Mouse (Mus musculus) heart, postnatal 25 days (tissue): ENCODE measurements around the gene Xrcc1. TPM values are rescaled to one million over a fixed set of nuclear protein-coding genes. Genes with fewer than 3 reads are reported as not detected.

Experiments used
- total RNA-seq, 2 experiments: library from RNA; stranded (reverse); gene quantifications; 2 replicates each; pipeline ENCODE4 v1.2.3; 2021

The Xrcc1 gene
- total RNA-seq, 2 experiments from 2014 or later, result 27.8 to 27.9 TPM

Other genes with a start within 250 kb of the Xrcc1 start
- 1 to 10 TPM; 3.1 to 4.5 TPM for gene Zfp61, start 245.1 kb upstream of the Xrcc1 start, total RNA-seq
- 1 to 10 TPM; 1.8 to 2.5 TPM for gene Zfp94, start 229.6 kb upstream of the Xrcc1 start, total RNA-seq
- gene Tescl, start 212.4 kb upstream of the Xrcc1 start, total RNA-seq, result not detected
- not detected for gene Lypd5, start 197.1 kb upstream of the Xrcc1 start, total RNA-seq
- gene Kcnn4, start 176.0 kb upstream of the Xrcc1 start, total RNA-seq, result under 1 TPM; 0.70 to 0.81 TPM
- gene Smg9, start 146.7 kb upstream of the Xrcc1 start, total RNA-seq, result 1 to 10 TPM; 7.6 TPM
- not detected for gene Irgc1, start 94.0 kb upstream of the Xrcc1 start, total RNA-seq
- gene Plaur, start 83.8 kb upstream of the Xrcc1 start, total RNA-seq, result 1 to 10 TPM; 2.1 to 2.2 TPM
- gene Cadm4, start 64.3 kb upstream of the Xrcc1 start, total RNA-seq, result 10 to 100 TPM; 13.1 to 13.9 TPM
- 10 to 100 TPM; 15.1 to 15.6 TPM for gene Zfp428, start 39.3 kb upstream of the Xrcc1 start, total RNA-seq
- gene AC161166.1, start 33.8 kb upstream of the Xrcc1 start, total RNA-seq, result not detected
- gene Irgq, start 15.6 kb upstream of the Xrcc1 start, total RNA-seq, result 10 to 100 TPM; 15.7 to 18.2 TPM
- gene Pinlyp, start 171 bp upstream of the Xrcc1 start, total RNA-seq, result not detected
- gene Ethe1, start 41.3 kb downstream of the Xrcc1 start, total RNA-seq, result 10 to 100 TPM; 44.6 to 49.1 TPM
- under 1 TPM; 0.08 to 0.17 TPM for gene Zfp575, start 41.4 kb downstream of the Xrcc1 start, total RNA-seq
- under 1 TPM; 0.50 to 0.57 TPM for gene Phldb3, start 64.5 kb downstream of the Xrcc1 start, total RNA-seq
- gene Lypd3, start 90.3 kb downstream of the Xrcc1 start, total RNA-seq, result not detected
- gene Tex101, start 130.4 kb downstream of the Xrcc1 start, total RNA-seq, result not detected
- not detected for gene BC049730, start 163.0 kb downstream of the Xrcc1 start, total RNA-seq
- not detected for gene Gm4763, start 180.6 kb downstream of the Xrcc1 start, total RNA-seq
- gene Cd177, start 214.0 kb downstream of the Xrcc1 start, total RNA-seq, result under 1 TPM in 1 of 2 experiments, not detected in 1; 0.08 TPM
- gene Ceacam10, start 230.9 kb downstream of the Xrcc1 start, total RNA-seq, result not detected